Mouse (Mus musculus): ENCODE results near the gene Fam84b. TPM values are rescaled to one million over a fixed set of nuclear protein-coding genes. Genes with fewer than 3 reads are reported as not detected.

Gene Fam84b
- total RNA-seq, 2 experiments from 2014 or later, result 5.3 to 6.2 TPM

DNA sequence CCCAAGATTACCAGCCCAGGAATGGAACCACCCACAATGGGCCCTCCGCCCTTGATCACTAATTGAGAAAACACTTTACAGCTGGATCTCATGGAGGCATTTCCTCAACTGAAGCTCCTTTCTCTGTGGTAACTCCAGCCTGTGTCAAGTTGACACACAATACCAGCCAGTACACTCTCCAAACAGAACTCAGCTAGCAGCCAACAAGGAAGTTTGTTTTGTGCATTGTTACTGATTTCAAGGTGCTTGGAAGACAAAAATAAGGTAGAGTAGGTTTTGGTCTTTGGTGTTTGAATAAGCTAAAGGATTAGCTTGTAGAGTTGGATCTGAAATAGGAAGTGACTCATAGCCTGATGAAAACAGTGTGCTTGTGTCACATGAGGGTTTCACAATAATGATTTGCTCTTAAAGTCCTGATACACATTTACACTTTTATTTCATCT, 74.0 kb downstream of the Fam84b start:
- intact Hi-C loops (cut with DNase I), result no loop called here
- H3K4me3 ChIP-seq, result no peak overlapping the region
- no peak for DNase-seq (ENCODE audit: extremely low spot score in 1 of 2, low spot score in 2 of 2)

DNA sequence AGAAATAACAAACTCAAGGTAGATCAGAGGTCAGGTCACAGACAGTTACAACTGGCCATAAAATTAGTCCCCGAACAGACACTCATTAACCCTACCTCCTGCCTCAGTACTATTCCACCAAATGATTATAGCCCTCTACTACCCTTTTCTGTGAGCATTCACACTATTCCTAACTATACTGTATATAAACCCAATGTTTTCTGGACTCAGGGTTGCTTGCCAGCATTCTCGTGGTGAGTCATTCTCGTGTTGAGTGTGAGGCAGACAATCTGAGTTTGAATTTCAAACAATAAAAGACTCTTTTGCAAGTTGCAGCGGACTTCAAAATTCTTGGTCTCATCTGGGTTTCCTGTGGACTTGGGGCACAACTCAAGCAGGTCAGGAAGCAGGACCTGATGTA, 74.5 kb downstream of the Fam84b start:
- Histone ChIP-seq H3K4me3 (no peak overlapping the region), H3K27ac (no peak overlapping the region)
- intact Hi-C loops (cut with DNase I), result no loop called here
- TF ChIP-seq CTCF (IDR thresholded peaks at IDR 0.05), result no peak
- peak in 1 of 2 experiments; percentile 18 for DNase-seq (ENCODE audit: extremely low spot score in 1 of 2, low spot score in 2 of 2)

More for the DNA sequence above, 74.0 kb downstream of the Fam84b start:
- no peak overlapping the region for H3K27ac ChIP-seq
- TF ChIP-seq CTCF (IDR thresholded peaks at IDR 0.05), result no peak

Other genes with a start within 250 kb of the Fam84b start
- gene A1bg, start 69.2 kb upstream of the Fam84b start, total RNA-seq (2021), result not detected